Mouse (Mus musculus): ENCODE measurements around the gene Cox15.

Cox15 gene

GRCm38 (mm10) chr19:43752489-43753225 is at the start of gene Cox15, which contains the start of gene Cutc:
Gene Cox15 (minus strand): TSS chr19:43753000.
Gene Cutc (plus strand): TSS chr19:43752996.
- peak; percentile 96 to 98 for DNase-seq (ENCODE audit: low spot score in 2 of 2)

- no peak for DNase-seq (ENCODE audit: low spot score in 2 of 2)
Observed at GRCm38 (mm10) chr19:43801427-43802051, 48.7 kb upstream of the Cox15 start.

- no peak for DNase-seq (ENCODE audit: low spot score in 2 of 2)
Observed at GRCm38 (mm10) chr19:43797216-43797615, 44.4 kb upstream of the Cox15 start.

DNA sequence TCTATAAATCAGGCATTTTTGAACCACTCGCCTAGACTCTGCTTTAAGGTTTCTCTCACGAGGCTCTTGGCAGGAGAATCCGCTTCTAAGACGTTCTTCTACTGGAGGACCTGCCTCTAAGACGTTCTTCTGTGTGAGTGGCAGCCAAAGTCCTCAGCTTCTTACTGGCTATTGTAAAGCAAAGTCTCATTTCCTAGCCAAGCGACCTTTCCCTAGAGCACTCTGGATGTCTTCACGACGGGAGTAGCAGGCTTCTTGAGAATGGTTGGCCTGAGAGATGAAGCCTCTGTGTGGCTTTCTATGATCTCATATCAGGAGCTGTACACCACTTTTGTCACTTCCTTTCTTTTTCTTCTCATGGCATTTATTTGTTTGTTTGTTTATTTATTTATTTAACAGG is 42.7 kb upstream of the Cox15 start:
- DNase-seq (ENCODE audit: low spot score in 2 of 2), result no peak

- no peak for DNase-seq (ENCODE audit: low spot score in 2 of 2)
Observed at GRCm38 (mm10) chr19:43793951-43794350, 41.2 kb upstream of the Cox15 start.

- DNase-seq (ENCODE audit: low spot score in 2 of 2), result no peak
Observed at GRCm38 (mm10) chr19:43792537-43792936, 39.7 kb upstream of the Cox15 start.

DNA sequence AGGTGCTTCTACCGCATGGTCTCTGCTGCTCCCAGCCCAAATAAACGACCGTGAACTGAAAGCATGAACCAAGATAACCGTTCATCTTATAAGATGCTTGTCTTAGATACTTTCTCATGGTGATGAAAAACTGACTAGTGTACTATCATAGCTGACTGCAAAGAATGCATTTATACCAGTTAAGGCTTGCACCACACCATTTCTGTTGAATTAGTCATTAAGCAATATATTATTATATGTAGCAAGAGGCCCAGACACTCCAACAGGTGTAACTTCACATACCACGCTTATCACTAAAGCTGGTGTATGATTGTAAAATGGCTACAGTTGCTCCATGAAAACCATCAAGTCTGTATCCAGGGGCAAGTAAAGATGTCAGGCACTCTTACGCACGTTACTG is 37.0 kb upstream of the Cox15 start:
- no peak for DNase-seq (ENCODE audit: low spot score in 2 of 2)

GRCm38 (mm10) chr19:43786249-43787026 is 33.6 kb upstream of the Cox15 start:
- DNase-seq (ENCODE audit: low spot score in 2 of 2), result no peak

GRCm38 (mm10) chr19:43784761-43785160 is 32.0 kb upstream of the Cox15 start:
- DNase-seq (ENCODE audit: low spot score in 2 of 2), result no peak

DNA sequence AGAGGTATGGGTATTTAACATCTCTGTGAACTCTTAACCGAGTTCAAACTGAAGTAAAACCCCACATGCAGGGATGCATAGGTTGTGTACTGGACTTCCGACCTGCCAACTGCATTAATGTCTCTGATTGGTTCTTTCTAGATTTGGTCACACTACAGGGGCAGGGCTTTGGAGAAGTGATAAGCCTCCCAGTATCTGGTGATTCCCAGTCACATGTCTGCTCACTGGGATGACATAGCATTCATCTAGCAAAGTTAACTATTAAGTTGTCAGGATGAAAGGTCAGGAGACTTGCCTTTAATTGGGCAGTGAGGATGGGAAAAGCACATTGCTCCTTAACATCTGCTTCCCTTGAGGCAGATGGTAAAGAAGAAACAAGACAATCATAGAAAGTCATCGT is 29.2 kb upstream of the Cox15 start, which contains the start of gene Abcc2:
Gene Abcc2, plus strand, starts transcription at position 213 of the 400 bp plus-strand sequence.
- no peak for DNase-seq (ENCODE audit: low spot score in 2 of 2)

- DNase-seq (ENCODE audit: low spot score in 2 of 2), result no peak
Observed at GRCm38 (mm10) chr19:43780391-43780790, 27.6 kb upstream of the Cox15 start.

- DNase-seq (ENCODE audit: low spot score in 2 of 2), result no peak
Observed at GRCm38 (mm10) chr19:43777308-43777707, 24.5 kb upstream of the Cox15 start.

GRCm38 (mm10) chr19:43776561-43776960 is 23.8 kb upstream of the Cox15 start:
- DNase-seq (ENCODE audit: low spot score in 2 of 2), result no peak

DNA sequence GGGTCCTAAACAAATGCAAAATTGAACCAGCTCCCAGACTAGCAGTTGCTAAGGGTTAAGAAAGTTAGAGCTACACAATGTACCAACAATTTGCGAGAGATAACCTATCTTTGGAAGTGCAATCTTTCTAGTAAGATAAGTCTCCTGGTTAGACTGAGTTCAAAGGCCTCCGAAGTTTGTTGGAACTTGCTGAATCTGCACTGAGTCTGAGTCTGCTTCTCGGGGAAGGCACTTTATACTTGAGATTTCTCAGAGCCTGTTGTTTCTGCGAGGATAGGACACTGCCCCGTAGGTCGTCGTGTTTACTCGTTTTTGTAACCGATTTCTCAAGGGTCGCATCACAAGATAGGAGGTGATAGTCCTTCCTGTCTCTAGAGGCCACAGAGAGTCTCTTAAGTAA is 22.6 kb upstream of the Cox15 start:
- no peak for DNase-seq (ENCODE audit: low spot score in 2 of 2)

- no peak for DNase-seq (ENCODE audit: low spot score in 2 of 2)
Observed at GRCm38 (mm10) chr19:43772311-43772710, 19.5 kb upstream of the Cox15 start.

GRCm38 (mm10) chr19:43771499-43771969 is 18.7 kb upstream of the Cox15 start:
- DNase-seq (ENCODE audit: low spot score in 2 of 2), result no peak

DNA sequence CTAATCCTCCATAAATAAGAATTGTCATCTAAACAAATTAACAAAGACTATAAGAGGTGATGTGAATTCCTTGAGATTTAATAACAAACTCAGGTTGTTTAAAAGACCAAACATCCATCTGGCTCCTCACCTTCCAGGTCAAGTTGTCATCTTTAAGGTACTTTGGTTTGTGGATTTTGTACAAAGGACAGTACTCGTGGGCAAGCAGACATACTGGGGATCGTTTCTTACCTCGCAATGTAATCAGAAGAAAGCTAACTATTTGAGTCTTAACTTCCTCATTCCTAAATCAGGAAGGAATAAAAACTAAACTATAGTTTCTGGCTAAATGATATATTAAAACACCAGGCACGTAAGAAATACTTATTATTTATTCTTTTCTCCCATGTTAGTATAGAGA is 17.8 kb upstream of the Cox15 start:
- no peak for DNase-seq (ENCODE audit: low spot score in 2 of 2)

GRCm38 (mm10) chr19:43769366-43769960 is 16.7 kb upstream of the Cox15 start:
- no peak for DNase-seq (ENCODE audit: low spot score in 2 of 2)

- DNase-seq (ENCODE audit: low spot score in 2 of 2), result no peak
Observed at GRCm38 (mm10) chr19:43767549-43768322, 14.9 kb upstream of the Cox15 start.

DNA sequence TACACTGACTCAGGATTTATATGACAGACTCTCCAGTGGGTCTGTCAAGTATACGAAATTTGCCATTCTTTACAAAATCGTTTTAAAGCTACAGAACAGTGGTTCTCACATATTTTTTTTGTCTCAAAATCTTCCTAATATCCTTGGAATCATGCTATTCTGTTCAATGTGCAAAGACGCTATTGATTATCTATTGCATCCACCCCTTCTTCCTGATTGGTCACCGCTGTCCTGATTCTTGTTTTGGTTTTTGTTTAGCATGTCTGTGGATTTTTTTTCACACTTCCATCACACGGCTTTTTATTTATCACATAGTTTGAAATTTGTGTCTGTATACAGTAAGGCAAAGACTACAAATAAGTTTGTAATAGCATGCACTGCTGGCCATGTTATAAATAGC is 13.7 kb upstream of the Cox15 start:
- no peak for DNase-seq (ENCODE audit: low spot score in 2 of 2)

- no peak for DNase-seq (ENCODE audit: low spot score in 2 of 2)
Observed at GRCm38 (mm10) chr19:43762410-43762809, 9.6 kb upstream of the Cox15 start.

Data from spleen, postnatal 4 days (tissue).